Mouse (Mus musculus) erythroblast, embryonic 14.5 days (primary cell): ENCODE results near the gene Uaca.

Experiments
- GATA1 ChIP-seq: IDR thresholded peaks from 2 replicates; pipeline ENCODE4 v1.6.1; 2012; ENCODE audit warnings: low read length, inconsistent platforms, mixed read lengths
- TAL1 ChIP-seq: IDR thresholded peaks from 3 replicates; pipeline ENCODE4 v1.6.1; 2012; ENCODE audit warnings: low read length, inconsistent platforms, mixed read lengths

DNA sequence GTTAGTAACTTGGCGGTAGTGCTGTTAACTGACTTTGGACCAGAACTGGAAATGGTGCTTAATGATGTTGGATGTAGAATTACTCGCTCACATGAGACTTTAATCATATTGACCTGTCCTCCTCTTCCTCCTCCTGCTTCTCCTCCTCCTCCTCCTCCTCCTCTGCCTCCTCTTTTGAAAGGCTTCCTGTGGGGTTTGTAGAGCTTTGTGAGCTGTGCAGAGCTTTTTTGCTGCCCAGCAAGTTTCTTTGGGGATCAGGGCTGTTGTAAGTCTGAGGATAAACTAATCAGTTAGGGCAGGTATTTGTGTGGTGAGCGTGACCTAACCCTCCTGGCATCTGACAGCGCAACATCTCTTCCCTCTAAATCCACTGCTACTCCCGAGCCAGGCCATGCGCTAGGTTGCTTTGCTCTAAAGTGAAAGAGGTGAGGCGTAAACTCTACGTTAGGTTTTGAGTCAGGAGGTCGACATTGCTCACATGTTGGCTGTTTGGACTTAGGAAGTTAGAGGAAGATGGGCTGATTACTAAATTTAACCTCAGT is 44.1 kb downstream of the Uaca start:
- TF ChIP-seq TAL1 (no peak), GATA1 (no peak)
